Mouse (Mus musculus): ENCODE measurements around the gene Ankrd34b. TPM values are rescaled to one million over a fixed set of nuclear protein-coding genes. Genes with fewer than 3 reads are reported as not detected.

Ankrd34b gene
- total RNA-seq (2022): not detected

GRCm38 (mm10) chr13:92425758-92426264 lies at the start of gene Ankrd34b:
Gene Ankrd34b, plus strand, starts transcription at chr13:92425896.
- DNase-seq (ENCODE audit: low spot score): no peak

GRCm38 (mm10) chr13:92387367-92387766 lies 38.3 kb upstream of the Ankrd34b start:
- DNase-seq (ENCODE audit: low spot score): no peak

GRCm38 (mm10) chr13:92393047-92393661 lies 32.5 kb upstream of the Ankrd34b start:
- DNase-seq (ENCODE audit: low spot score): no peak

GRCm38 (mm10) chr13:92398491-92399384 lies 27.0 kb upstream of the Ankrd34b start:
- DNase-seq (ENCODE audit: low spot score): no peak

DNA sequence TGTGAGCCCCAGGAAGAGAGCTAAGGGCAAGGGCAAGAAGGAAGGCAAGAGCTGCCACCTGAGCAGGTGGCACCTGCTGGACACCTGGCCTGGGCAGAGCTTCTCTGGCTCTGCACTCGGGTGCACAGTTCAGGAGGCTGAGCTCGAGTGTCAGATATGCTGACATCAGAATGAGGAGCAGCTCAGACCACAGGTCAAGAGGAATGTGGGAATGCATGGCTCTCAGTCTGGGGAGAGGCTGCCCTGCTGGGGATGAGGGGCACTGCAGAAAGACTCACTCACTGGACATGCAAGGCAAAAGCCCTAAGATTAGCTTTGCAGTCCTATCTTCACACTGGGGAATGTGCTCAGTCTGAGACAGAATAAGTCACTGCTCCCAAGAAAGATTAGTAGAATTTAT lies 23.6 kb upstream of the Ankrd34b start:
- no peak for DNase-seq (ENCODE audit: low spot score)

GRCm38 (mm10) chr13:92403496-92403895 lies 22.2 kb upstream of the Ankrd34b start:
- DNase-seq (ENCODE audit: low spot score): no peak

DNA sequence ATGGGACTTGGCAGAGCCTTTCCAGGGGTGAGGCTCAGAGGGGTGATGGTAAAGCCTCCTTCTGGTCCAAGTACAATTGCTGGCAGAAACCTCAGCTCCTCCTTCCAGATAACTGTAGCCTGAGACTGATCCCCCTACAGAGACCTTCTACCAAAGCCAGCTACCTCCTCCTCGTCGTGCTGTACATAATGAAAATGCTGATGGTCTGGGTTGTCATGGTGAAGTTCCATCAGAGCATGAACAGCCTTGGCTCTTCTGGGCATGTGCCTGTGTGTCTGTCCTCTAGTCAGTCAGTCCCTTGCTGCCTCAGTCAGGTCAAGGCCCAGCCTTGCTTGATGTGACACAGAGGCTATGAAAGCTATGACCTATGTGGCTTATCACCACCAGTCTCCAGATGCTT lies 15.2 kb upstream of the Ankrd34b start:
- no peak for DNase-seq (ENCODE audit: low spot score)

- DNase-seq (ENCODE audit: low spot score): no peak
Measured at GRCm38 (mm10) chr13:92419630-92420029, 6.1 kb upstream of the Ankrd34b start.

GRCm38 (mm10) chr13:92423711-92424110 lies 2.0 kb upstream of the Ankrd34b start:
- DNase-seq (ENCODE audit: low spot score): no peak

DNA sequence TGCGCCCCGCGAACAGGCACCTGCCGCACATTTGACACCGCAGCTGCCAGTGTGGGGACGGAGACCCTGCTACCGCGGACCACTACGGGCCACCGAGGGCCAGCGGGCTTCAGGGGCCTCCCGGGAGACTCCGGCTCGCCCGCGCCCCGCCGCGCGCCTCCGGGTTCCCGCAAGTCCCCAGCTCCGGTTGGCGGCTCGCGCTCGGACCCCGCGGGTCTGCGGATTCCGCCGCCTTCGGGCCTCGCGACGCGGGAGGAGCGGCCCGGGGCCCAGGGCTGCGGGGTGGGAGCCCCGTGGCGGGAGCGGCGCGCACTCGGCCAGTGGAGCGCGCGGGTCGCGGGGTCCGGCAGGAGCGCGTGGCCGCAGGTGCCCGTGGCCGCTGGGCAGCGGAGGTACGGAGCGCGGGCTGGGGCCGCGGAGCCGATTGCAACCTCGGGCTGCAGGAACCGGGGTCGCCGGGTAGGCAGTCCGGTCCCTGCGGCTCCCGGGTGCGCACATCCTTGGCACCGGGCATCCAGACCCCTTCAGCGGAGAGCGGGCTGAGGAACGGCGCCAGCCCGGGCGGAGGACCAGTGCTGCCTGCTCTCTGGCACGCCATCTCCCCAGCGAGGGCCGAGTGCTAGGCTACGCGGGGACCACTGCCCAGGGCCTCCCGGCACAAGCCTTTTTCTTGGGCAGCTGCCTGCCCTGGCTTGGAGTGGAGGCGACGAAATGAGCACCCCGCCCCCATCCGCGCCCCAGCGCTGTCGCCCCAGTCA lies 777 bp downstream of the Ankrd34b start:
- DNase-seq (ENCODE audit: low spot score): no peak

DNA sequence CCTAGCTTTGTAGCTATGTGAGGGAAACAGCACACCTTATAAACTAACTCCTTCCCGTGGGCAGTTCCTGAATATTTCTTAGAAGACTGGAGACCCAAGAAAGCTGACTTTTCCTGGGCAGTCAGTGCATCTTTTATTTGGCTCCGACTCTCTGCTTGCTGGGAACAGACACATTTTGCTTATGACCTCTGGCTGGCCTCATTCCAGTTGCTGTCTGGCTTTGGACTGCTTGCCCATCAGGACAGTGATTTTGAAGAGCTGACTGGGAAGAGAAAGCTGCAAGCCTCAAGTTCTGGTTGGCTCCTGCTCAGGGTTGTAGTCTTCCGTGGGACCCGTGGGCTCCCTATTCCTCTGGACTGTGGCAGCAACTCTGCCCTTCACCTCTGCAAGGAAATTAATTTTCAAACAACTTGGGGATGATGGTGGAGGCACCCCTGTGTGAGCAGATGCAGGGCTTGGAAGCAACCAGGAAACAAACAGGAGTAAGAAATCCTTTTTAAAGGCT lies 1.7 kb downstream of the Ankrd34b start:
- no peak for DNase-seq (ENCODE audit: low spot score)

- DNase-seq (ENCODE audit: low spot score): no peak
Measured at GRCm38 (mm10) chr13:92438656-92439055, 13.0 kb downstream of the Ankrd34b start.

GRCm38 (mm10) chr13:92440286-92440685 lies 14.6 kb downstream of the Ankrd34b start:
- DNase-seq (ENCODE audit: low spot score): no peak

GRCm38 (mm10) chr13:92446872-92447271 lies 21.2 kb downstream of the Ankrd34b start:
- DNase-seq (ENCODE audit: low spot score): no peak

DNA sequence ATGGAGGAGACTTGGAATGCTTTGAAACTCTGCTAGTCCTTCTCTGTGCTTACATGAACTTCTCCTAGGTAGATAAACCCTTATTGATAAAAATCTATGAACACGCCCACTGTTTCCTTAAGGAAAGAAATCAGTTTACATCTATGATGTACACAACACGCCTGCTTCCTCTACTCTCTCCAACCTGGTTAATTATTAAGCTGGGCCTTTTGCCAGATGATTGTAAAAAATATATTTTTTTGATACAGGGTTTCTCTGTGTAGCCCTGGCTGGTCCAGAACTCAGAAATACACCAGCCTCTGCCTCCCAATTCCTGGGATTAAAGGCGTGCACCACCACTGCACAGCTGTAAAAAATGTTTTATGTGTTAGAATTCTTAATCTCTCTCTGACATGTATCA lies 39.0 kb downstream of the Ankrd34b start:
- no peak for DNase-seq (ENCODE audit: low spot score)

GRCm38 (mm10) chr13:92467891-92468290 lies 42.2 kb downstream of the Ankrd34b start:
- DNase-seq (ENCODE audit: low spot score): no peak

- DNase-seq (ENCODE audit: low spot score): no peak
Measured at GRCm38 (mm10) chr13:92469381-92469780, 43.7 kb downstream of the Ankrd34b start.

GRCm38 (mm10) chr13:92470151-92470550 lies 44.5 kb downstream of the Ankrd34b start:
- DNase-seq (ENCODE audit: low spot score): no peak

DNA sequence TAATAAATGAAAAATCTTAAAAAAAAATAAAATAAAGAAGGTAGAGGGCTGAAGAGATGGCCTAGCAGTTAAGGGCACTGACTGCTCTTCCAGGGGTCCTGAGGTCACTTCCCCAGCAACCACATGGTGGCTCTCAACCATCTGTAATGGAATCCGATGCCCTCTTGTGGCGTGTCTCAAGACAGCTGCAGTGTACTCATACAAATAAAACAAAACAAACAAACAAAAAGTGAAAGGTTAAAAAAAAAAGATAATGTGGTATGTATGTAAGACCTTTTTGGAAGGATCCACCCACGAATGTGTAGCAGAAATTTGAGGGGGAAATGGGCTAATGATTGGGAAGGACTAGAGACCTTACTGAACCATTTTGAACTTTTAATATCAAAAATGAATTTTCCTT lies 57.7 kb downstream of the Ankrd34b start:
- DNase-seq (ENCODE audit: low spot score): peak; percentile 22

- DNase-seq (ENCODE audit: low spot score): peak; percentile 90
Measured at GRCm38 (mm10) chr13:92483852-92484463, 58.3 kb downstream of the Ankrd34b start, which contains the start of gene Fam151b. Gene Fam151b, minus strand, starts transcription at chr13:92484015.

DNA sequence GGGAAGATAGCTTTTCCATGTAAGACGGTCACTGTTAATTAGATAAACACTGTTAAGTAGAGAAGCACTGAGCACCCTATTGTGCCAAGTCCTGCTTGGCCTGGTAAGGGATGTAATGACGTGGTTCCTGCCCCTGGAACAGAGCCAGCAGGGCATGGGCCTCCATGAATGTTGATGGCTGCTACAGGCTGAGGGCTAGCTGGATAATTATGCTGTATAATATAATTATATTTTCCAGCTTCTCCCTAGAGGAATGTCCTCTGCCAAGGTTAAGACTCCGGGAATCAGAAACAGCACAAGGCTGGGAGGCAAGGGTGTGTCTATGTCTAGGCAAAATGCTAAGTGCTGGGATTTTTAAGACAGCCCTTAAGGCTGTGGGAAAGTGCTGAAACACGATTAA lies 65.1 kb downstream of the Ankrd34b start:
- DNase-seq (ENCODE audit: low spot score): no peak

Measured in heart, adult 8-10 months (tissue).